Mouse (Mus musculus): ENCODE results near the gene Gm45808.

GRCm38 (mm10) chr7:45419859-45420614 is 66.6 kb downstream of the Gm45808 start:
- TF ChIP-seq CTCF (IDR thresholded peaks at IDR 0.05; ENCODE audit: low read depth): no peak
- TF ChIP-seq EP300 (IDR thresholded peaks at IDR 0.05; ENCODE audit: low read depth): no peak

Measured in heart, postnatal 0 days (tissue).